Mouse (Mus musculus) hindbrain, embryonic 15.5 days (tissue): Measurements from ENCODE around the gene Mctp2. TPM values are rescaled to one million over a fixed set of nuclear protein-coding genes. Genes with fewer than 3 reads are reported as not detected.

Experiments used
- ATAC-seq: fragments of 200-750 bp; cut with Nextera tagmentation; 2 replicates; pipeline ENCODE4 v1.8.0; 2017; ENCODE audit warnings: low read depth, moderate number of reproducible peaks, moderate TSS enrichment; ENCODE audit not compliant: low FRiP score
- H3K27ac ChIP-seq: fragments of 300-500 bp; sonication (generic); replicated peaks from 2 replicates; pipeline ENCODE4 v1.5.1; 2015; ENCODE audit warnings: mild to moderate bottlenecking, inconsistent platforms
- H3K27me3 ChIP-seq: fragments of 300-500 bp; sonication (generic); 2 replicates; pipeline ENCODE4 v1.6.1; 2015; ENCODE audit warnings: control low read depth, inconsistent platforms
- H3K36me3 ChIP-seq: fragments of 300-500 bp; sonication (generic); 2 replicates; pipeline ENCODE4 v1.6.1; 2015; ENCODE audit warnings: control low read depth, inconsistent platforms
- H3K4me1 ChIP-seq: fragments of 300-500 bp; sonication (generic); replicated peaks from 2 replicates; pipeline ENCODE4 v1.6.1; 2015; ENCODE audit warnings: control low read depth, inconsistent platforms
- H3K4me2 ChIP-seq: fragments of 300-500 bp; sonication (generic); 2 replicates; pipeline ENCODE4 v1.6.1; 2015; ENCODE audit warnings: moderate library complexity, mild to moderate bottlenecking, inconsistent platforms
- H3K4me3 ChIP-seq: fragments of 300-500 bp; sonication (generic); 2 replicates; pipeline ENCODE4 v1.5.1; 2015; ENCODE audit warnings: mild to moderate bottlenecking, inconsistent platforms
- H3K9ac ChIP-seq: fragments of 300-500 bp; sonication (generic); 2 replicates; pipeline ENCODE4 v1.6.1; 2015; ENCODE audit warnings: inconsistent platforms
- H3K9me3 ChIP-seq: fragments of 300-500 bp; sonication (generic); 2 replicates; pipeline ENCODE4 v1.6.1; 2016; ENCODE audit warnings: control low read depth, inconsistent platforms
- WGBS: fragments of 180-500 bp; shearing (Covaris S2); methylation state at CpG from one replicate; pipeline ENCODE4 v1.1.7; 2015; 5-methylcytosine and 5-hydroxymethylcytosine counted together
- polyA plus RNA-seq: library from polyadenylated mRNA; unstranded; fragments of >200 nt; fragmentation: Nextera tagmentation; extraction: Ambion mirVana; gene quantifications from 2 replicates; pipeline ENCODE4 v1.2.1, GENCODE M21; 2015

Gene Mctp2
- polyA plus RNA-seq, 1 experiment from 2014 or later = 0.75 TPM

GRCm38 (mm10) chr7:72104170-72104569, 202.2 kb downstream of the Mctp2 start:
- H3K36me3 ChIP-seq = no peaks in the 10 kb centered on the region
- no peaks in the 10 kb centered on the region for H3K4me1 ChIP-seq
- no peaks in the 10 kb centered on the region for H3K9me3 ChIP-seq
- H3K4me2 ChIP-seq = no peak overlapping the region
- H3K27ac ChIP-seq = no peak overlapping the region
- no peaks in the 10 kb centered on the region for H3K27me3 ChIP-seq
- no peak for ATAC-seq
- no peak overlapping the region for H3K4me3 ChIP-seq
- WGBS = 47% methylated on average over 6 of the region's 6 CpGs
- no peak overlapping the region for H3K9ac ChIP-seq

DNA sequence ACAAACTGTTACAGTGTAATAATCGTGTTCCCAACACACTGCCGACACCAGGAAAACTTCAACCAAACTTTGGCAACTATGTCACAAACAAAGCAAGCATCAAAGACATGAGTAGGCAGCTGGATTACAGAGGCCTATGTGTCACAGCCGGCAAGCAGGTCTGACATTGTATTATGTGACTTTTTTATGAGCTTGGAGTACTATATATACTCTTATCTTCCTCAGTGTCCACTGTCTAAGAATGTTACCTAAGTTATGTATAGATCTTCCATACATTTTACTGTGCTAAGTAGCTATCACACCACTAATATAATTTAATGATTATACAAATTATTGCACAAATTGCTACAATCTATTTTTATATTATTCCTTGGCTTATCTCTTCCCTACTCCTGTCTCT, 202.8 kb downstream of the Mctp2 start:
- 89% methylated on average over 3 of the region's 3 CpGs for WGBS
- Histone ChIP-seq H3K27ac (no peak overlapping the region), H3K4me3 (no peak overlapping the region), H3K9me3 (no peaks in the 10 kb centered on the region), H3K9ac (no peak overlapping the region), H3K36me3 (no peaks in the 10 kb centered on the region), H3K4me1 (no peaks in the 10 kb centered on the region), H3K27me3 (no peaks in the 10 kb centered on the region), H3K4me2 (no peak overlapping the region)
- no peak for ATAC-seq

GRCm38 (mm10) chr7:72100683-72101082, 205.7 kb downstream of the Mctp2 start:
- Histone ChIP-seq H3K4me1 (no peaks in the 10 kb centered on the region), H3K9me3 (no peaks in the 10 kb centered on the region), H3K27me3 (no peaks in the 10 kb centered on the region), H3K4me2 (no peak overlapping the region), H3K4me3 (no peak overlapping the region), H3K9ac (no peak overlapping the region), H3K36me3 (no peaks in the 10 kb centered on the region), H3K27ac (no peak overlapping the region)
- no peak for ATAC-seq
- WGBS = 48% methylated on average over 5 of the region's 5 CpGs

- H3K9me3 ChIP-seq = no peaks in the 10 kb centered on the region
- no peak overlapping the region for H3K4me2 ChIP-seq
- no peak overlapping the region for H3K27ac ChIP-seq
- no peak overlapping the region for H3K9ac ChIP-seq
- H3K4me1 ChIP-seq = no peaks in the 10 kb centered on the region
- no peaks in the 10 kb centered on the region for H3K27me3 ChIP-seq
- ATAC-seq = no peak
- H3K36me3 ChIP-seq = no peaks in the 10 kb centered on the region
- 96% methylated on average over 6 of the region's 6 CpGs for WGBS
- no peak overlapping the region for H3K4me3 ChIP-seq
Measured at GRCm38 (mm10) chr7:72098603-72099002, 207.8 kb downstream of the Mctp2 start.

GRCm38 (mm10) chr7:72096973-72097372, 209.4 kb downstream of the Mctp2 start:
- no peaks in the 10 kb centered on the region for H3K9me3 ChIP-seq
- H3K9ac ChIP-seq = no peak overlapping the region
- WGBS = 53% methylated on average over 1 of the region's 1 CpGs
- no peaks in the 10 kb centered on the region for H3K4me1 ChIP-seq
- H3K27me3 ChIP-seq = no peaks in the 10 kb centered on the region
- H3K36me3 ChIP-seq = no peaks in the 10 kb centered on the region
- no peak for ATAC-seq
- H3K4me3 ChIP-seq = no peak overlapping the region
- H3K4me2 ChIP-seq = no peak overlapping the region
- H3K27ac ChIP-seq = no peak overlapping the region

DNA sequence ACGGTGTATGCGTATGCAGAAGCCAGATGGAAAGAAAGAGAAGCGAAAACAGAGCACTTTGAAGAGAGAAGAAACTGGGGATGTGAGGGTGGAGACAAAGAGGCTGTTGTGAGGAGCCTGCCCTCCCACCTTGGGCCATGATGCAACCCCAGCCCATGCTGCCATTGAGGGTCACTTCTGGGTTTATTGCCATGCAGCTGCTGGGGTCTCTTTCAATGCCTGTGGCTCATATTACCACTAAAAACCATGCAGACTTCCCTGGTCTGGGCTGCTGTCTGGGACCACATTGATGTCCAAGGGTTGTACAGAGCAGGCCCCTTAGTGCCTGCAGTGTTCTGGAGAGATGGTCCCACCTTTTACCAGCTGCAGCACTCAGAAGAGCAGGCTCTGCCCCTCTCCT, 210.0 kb downstream of the Mctp2 start:
- 63% methylated on average over 3 of the region's 3 CpGs for WGBS
- H3K4me2 ChIP-seq = no peak overlapping the region
- H3K4me3 ChIP-seq = no peak overlapping the region
- H3K9me3 ChIP-seq = no peaks in the 10 kb centered on the region
- no peak overlapping the region for H3K9ac ChIP-seq
- H3K27me3 ChIP-seq = no peaks in the 10 kb centered on the region
- H3K4me1 ChIP-seq = no peaks in the 10 kb centered on the region
- H3K36me3 ChIP-seq = no peaks in the 10 kb centered on the region
- no peak overlapping the region for H3K27ac ChIP-seq
- ATAC-seq = no peak

DNA sequence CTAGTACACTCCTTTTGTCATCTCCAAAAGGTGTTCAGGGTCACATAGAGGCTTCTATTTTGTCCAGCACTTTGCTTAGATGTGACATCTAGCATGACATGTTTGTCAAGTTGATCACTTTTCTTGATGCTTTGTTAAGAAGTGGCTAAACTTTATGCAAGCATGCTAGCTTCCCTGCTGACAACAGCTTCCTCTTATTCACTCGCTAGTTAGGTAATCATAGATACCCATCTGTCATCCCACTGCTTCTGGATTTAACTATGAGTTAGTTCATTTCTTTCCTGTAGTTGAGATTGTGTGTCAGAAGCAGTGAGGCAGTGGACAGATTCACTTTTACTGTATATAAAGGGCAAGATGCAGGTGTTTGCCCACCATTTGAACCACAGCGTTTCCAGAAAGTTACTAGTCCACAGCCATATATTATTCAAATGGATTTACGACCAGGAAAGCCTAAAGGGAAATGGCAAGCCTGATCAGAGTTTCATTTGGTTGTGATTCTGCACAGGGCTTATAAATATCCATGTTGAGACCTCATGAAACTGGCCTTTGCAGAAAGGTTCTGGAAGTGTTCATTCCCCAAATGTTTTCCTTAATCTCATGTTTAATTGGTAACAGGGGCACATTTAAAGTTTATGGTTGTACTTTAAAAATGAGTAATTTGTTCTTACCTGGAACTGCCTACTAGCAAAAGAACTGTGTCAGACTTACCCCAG, 216.8 kb downstream of the Mctp2 start:
- WGBS = 88% methylated on average over 3 of the region's 3 CpGs
- no peaks in the 10 kb centered on the region for H3K27me3 ChIP-seq
- H3K9me3 ChIP-seq = no peaks in the 10 kb centered on the region
- H3K4me3 ChIP-seq = no peak overlapping the region
- H3K9ac ChIP-seq = no peak overlapping the region
- H3K27ac ChIP-seq = no peak overlapping the region
- H3K36me3 ChIP-seq = no peaks in the 10 kb centered on the region
- H3K4me1 ChIP-seq = no peaks in the 10 kb centered on the region
- no peak for ATAC-seq
- no peak overlapping the region for H3K4me2 ChIP-seq

DNA sequence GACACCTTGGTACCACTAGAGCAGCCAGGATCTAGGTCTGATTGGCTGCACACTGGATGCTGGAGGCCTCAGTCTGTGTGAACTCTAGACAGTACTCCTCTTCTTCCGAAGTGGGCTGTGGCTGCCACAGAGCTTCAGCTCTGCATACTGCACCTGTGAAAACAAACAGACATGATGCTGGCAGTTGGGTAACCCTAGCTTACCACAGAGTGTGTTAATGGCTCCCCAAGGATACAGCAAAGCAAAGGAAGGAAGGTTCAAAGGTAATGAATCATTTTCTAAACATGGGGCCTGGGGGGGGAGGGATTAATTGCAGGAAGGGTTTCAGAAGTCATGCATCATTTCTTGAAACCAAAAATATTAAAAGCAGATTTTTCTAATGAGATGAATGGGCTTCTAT, 225.7 kb downstream of the Mctp2 start:
- no peaks in the 10 kb centered on the region for H3K36me3 ChIP-seq
- ATAC-seq = no peak
- H3K27me3 ChIP-seq = no peaks in the 10 kb centered on the region
- H3K9ac ChIP-seq = no peak overlapping the region
- H3K4me3 ChIP-seq = no peak overlapping the region
- WGBS = 76% methylated on average over 1 of the region's 1 CpGs
- H3K27ac ChIP-seq = no peak overlapping the region
- no peak overlapping the region for H3K4me2 ChIP-seq
- no peaks in the 10 kb centered on the region for H3K9me3 ChIP-seq
- H3K4me1 ChIP-seq = no peaks in the 10 kb centered on the region

DNA sequence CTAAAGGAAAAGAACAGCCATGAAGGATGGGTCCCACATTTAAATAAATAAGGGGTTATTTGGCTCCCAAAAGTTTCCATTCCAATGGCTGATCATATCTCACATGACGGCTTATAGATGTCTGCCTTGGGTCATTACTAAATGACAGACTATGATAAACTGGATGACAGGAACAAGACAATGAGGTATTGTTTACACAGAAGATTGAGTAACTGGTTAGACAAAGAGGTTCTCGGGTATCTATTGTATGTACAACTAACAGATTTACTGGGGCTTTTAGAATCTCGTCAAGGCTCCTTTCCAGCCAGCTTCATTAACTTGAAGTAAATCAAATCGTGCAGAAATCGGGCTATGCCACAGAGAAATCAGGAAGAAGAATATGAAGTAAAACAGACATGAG, 227.5 kb downstream of the Mctp2 start:
- Histone ChIP-seq H3K36me3 (no peaks in the 10 kb centered on the region), H3K4me2 (no peak overlapping the region), H3K27me3 (no peaks in the 10 kb centered on the region), H3K27ac (no peak overlapping the region), H3K4me1 (no peaks in the 10 kb centered on the region), H3K9ac (no peak overlapping the region), H3K4me3 (no peak overlapping the region), H3K9me3 (no peaks in the 10 kb centered on the region)
- WGBS = 28% methylated on average over 5 of the region's 5 CpGs
- no peak for ATAC-seq

GRCm38 (mm10) chr7:72071418-72072184, 234.8 kb downstream of the Mctp2 start:
- 71% methylated on average over 13 of the region's 13 CpGs for WGBS
- no peaks in the 10 kb centered on the region for H3K27me3 ChIP-seq
- no peaks in the 10 kb centered on the region for H3K36me3 ChIP-seq
- H3K9ac ChIP-seq = no peak overlapping the region
- H3K9me3 ChIP-seq = no peaks in the 10 kb centered on the region
- H3K4me3 ChIP-seq = no peak overlapping the region
- H3K4me1 ChIP-seq = no peaks in the 10 kb centered on the region
- ATAC-seq = no peak
- no peak overlapping the region for H3K4me2 ChIP-seq
- no peak overlapping the region for H3K27ac ChIP-seq

- Histone ChIP-seq H3K36me3 (no peaks in the 10 kb centered on the region), H3K27me3 (no peaks in the 10 kb centered on the region), H3K9me3 (no peaks in the 10 kb centered on the region), H3K4me1 (no peaks in the 10 kb centered on the region), H3K27ac (no peak overlapping the region), H3K4me3 (no peak overlapping the region), H3K4me2 (no peak overlapping the region), H3K9ac (no peak overlapping the region)
- 72% methylated on average over 2 of the region's 2 CpGs for WGBS
- ATAC-seq = no peak
Measured at GRCm38 (mm10) chr7:72068454-72068853, 238.0 kb downstream of the Mctp2 start.

- Histone ChIP-seq H3K4me2 (no peak overlapping the region), H3K36me3 (no peaks in the 10 kb centered on the region), H3K9ac (no peak overlapping the region), H3K27me3 (no peaks in the 10 kb centered on the region), H3K4me1 (no peaks in the 10 kb centered on the region), H3K4me3 (no peak overlapping the region), H3K27ac (no peak overlapping the region), H3K9me3 (no peaks in the 10 kb centered on the region)
- no peak for ATAC-seq
- WGBS = 87% methylated on average over 2 of the region's 2 CpGs
Measured at GRCm38 (mm10) chr7:72066352-72066751, 240.1 kb downstream of the Mctp2 start.
